Mouse (Mus musculus): ENCODE results near the gene Atad2b. TPM values are rescaled to one million over a fixed set of nuclear protein-coding genes. Genes with fewer than 3 reads are reported as not detected.
"Not testable (repeated sequence)": the region's sequence is repeated elsewhere in the genome, so short reads cannot be mapped to it uniquely, and the experiment has no call there.

The Atad2b gene
- 67.3 and 80.7 TPM in 2 replicates for total RNA-seq (2017)

GRCm38 (mm10) chr12:4916994-4917804 is at the start of gene Atad2b:
TSS of gene Atad2b (plus strand) at chr12:4917353.
- peak; percentile 88 for ATAC-seq (ENCODE audit: extremely low read depth, insufficient number of reproducible peaks, low FRiP score, poor library complexity, severe bottlenecking)

- ATAC-seq (ENCODE audit: extremely low read depth, insufficient number of reproducible peaks, low FRiP score, poor library complexity, severe bottlenecking) = no peak
These were observed 48.2 kb upstream of the Atad2b start for GRCm38 (mm10) chr12:4868924-4869323.

GRCm38 (mm10) chr12:4871260-4871659 is 45.9 kb upstream of the Atad2b start:
- no peak for ATAC-seq (ENCODE audit: extremely low read depth, insufficient number of reproducible peaks, low FRiP score, poor library complexity, severe bottlenecking)

GRCm38 (mm10) chr12:4872273-4872672 is 44.9 kb upstream of the Atad2b start:
- no peak for ATAC-seq (ENCODE audit: extremely low read depth, insufficient number of reproducible peaks, low FRiP score, poor library complexity, severe bottlenecking)

- ATAC-seq (ENCODE audit: extremely low read depth, insufficient number of reproducible peaks, low FRiP score, poor library complexity, severe bottlenecking) = no peak
These were observed 44.1 kb upstream of the Atad2b start for GRCm38 (mm10) chr12:4872983-4873477.

GRCm38 (mm10) chr12:4873531-4873930 is 43.6 kb upstream of the Atad2b start:
- ATAC-seq (ENCODE audit: extremely low read depth, insufficient number of reproducible peaks, low FRiP score, poor library complexity, severe bottlenecking) = no peak

- peak; percentile 34; the same call in 1 of the 2 replicates for ATAC-seq (ENCODE audit: extremely low read depth, insufficient number of reproducible peaks, low FRiP score, poor library complexity, severe bottlenecking)
These were observed 42.8 kb upstream of the Atad2b start, which contains the start of gene Mfsd2b for GRCm38 (mm10) chr12:4874161-4874927. TSS of gene Mfsd2b (minus strand) at chr12:4874359.

GRCm38 (mm10) chr12:4875623-4876022 is 41.5 kb upstream of the Atad2b start:
- ATAC-seq (ENCODE audit: extremely low read depth, insufficient number of reproducible peaks, low FRiP score, poor library complexity, severe bottlenecking) = no peak

- ATAC-seq (ENCODE audit: extremely low read depth, insufficient number of reproducible peaks, low FRiP score, poor library complexity, severe bottlenecking) = no peak
These were observed 38.8 kb upstream of the Atad2b start for GRCm38 (mm10) chr12:4878296-4878783.

GRCm38 (mm10) chr12:4879048-4879447 is 38.1 kb upstream of the Atad2b start:
- ATAC-seq (ENCODE audit: extremely low read depth, insufficient number of reproducible peaks, low FRiP score, poor library complexity, severe bottlenecking) = no peak

GRCm38 (mm10) chr12:4882086-4882485 is 35.1 kb upstream of the Atad2b start:
- no peak for ATAC-seq (ENCODE audit: extremely low read depth, insufficient number of reproducible peaks, low FRiP score, poor library complexity, severe bottlenecking)

GRCm38 (mm10) chr12:4885062-4885461 is 32.1 kb upstream of the Atad2b start:
- no peak for ATAC-seq (ENCODE audit: extremely low read depth, insufficient number of reproducible peaks, low FRiP score, poor library complexity, severe bottlenecking)

GRCm38 (mm10) chr12:4886581-4886980 is 30.6 kb upstream of the Atad2b start:
- ATAC-seq (ENCODE audit: extremely low read depth, insufficient number of reproducible peaks, low FRiP score, poor library complexity, severe bottlenecking) = not testable (repeated sequence)

GRCm38 (mm10) chr12:4888739-4889138 is 28.4 kb upstream of the Atad2b start:
- ATAC-seq (ENCODE audit: extremely low read depth, insufficient number of reproducible peaks, low FRiP score, poor library complexity, severe bottlenecking) = no peak

GRCm38 (mm10) chr12:4889251-4889650 is 27.9 kb upstream of the Atad2b start:
- ATAC-seq (ENCODE audit: extremely low read depth, insufficient number of reproducible peaks, low FRiP score, poor library complexity, severe bottlenecking) = no peak

GRCm38 (mm10) chr12:4889891-4890290 is 27.3 kb upstream of the Atad2b start:
- ATAC-seq (ENCODE audit: extremely low read depth, insufficient number of reproducible peaks, low FRiP score, poor library complexity, severe bottlenecking) = no peak

- no peak for ATAC-seq (ENCODE audit: extremely low read depth, insufficient number of reproducible peaks, low FRiP score, poor library complexity, severe bottlenecking)
These were observed 19.1 kb upstream of the Atad2b start for GRCm38 (mm10) chr12:4898024-4898423.

- ATAC-seq (ENCODE audit: extremely low read depth, insufficient number of reproducible peaks, low FRiP score, poor library complexity, severe bottlenecking) = no peak
These were observed 11.2 kb upstream of the Atad2b start for GRCm38 (mm10) chr12:4905946-4906345.

GRCm38 (mm10) chr12:4906476-4906875 is 10.7 kb upstream of the Atad2b start:
- no peak for ATAC-seq (ENCODE audit: extremely low read depth, insufficient number of reproducible peaks, low FRiP score, poor library complexity, severe bottlenecking)
